Mouse (Mus musculus): ENCODE measurements around the gene Ptpro.

- TF ChIP-seq POLR2A (IDR thresholded peaks at IDR 0.05; ENCODE audit: extremely low read depth, insufficient read depth, low read length) (no peak), CTCF (IDR thresholded peaks at IDR 0.05; ENCODE audit: low read depth, low read length) (no peak)
Observed at GRCm38 (mm10) chr6:137470901-137471598, 218.9 kb downstream of the Ptpro start.

All from liver, adult 2 months (tissue).